Mouse (Mus musculus): ENCODE data around the gene Fam174b.

GRCm38 (mm10) chr7:73753598-73753997 lies 13.5 kb downstream of the Fam174b start:
- TF ChIP-seq POLR2A (IDR thresholded peaks at IDR 0.05; ENCODE audit: low read depth, low read length) (no peak), CTCF (IDR thresholded peaks at IDR 0.05; ENCODE audit: extremely low read depth, insufficient read length, insufficient replicate concordance, low read depth, low read length) (no peak)
